Mouse (Mus musculus) liver, embryonic 13.5 days (tissue): ENCODE measurements around the gene Gja4. TPM values are rescaled to one million over a fixed set of nuclear protein-coding genes. Genes with fewer than 3 reads are reported as not detected.

Experiments used
- ATAC-seq: fragments of 200-750 bp; cut with Nextera tagmentation; 2 replicates; pipeline ENCODE4 v1.8.0; 2017; ENCODE audit warnings: low read depth, mild to moderate bottlenecking, moderate number of reproducible peaks, moderate library complexity
- DNase-seq: peaks from one replicate; pipeline ENCODE4 v3.0.0; 2022
- H3K27ac ChIP-seq: fragments of 300-500 bp; sonication (generic); 2 replicates; pipeline ENCODE4 v1.5.1; 2015; ENCODE audit warnings: moderate library complexity, mild to moderate bottlenecking, inconsistent platforms
- H3K27me3 ChIP-seq: fragments of 300-500 bp; sonication (generic); 2 replicates; pipeline ENCODE4 v1.6.1; 2015; ENCODE audit warnings: mild to moderate bottlenecking, inconsistent platforms
- H3K36me3 ChIP-seq: fragments of 300-500 bp; sonication (generic); 2 replicates; pipeline ENCODE4 v1.6.1; 2015; ENCODE audit warnings: mild to moderate bottlenecking, inconsistent platforms
- H3K4me1 ChIP-seq: fragments of 300-500 bp; sonication (generic); replicated peaks from 2 replicates; pipeline ENCODE4 v1.6.1; 2015; ENCODE audit warnings: inconsistent platforms
- H3K4me2 ChIP-seq: fragments of 300-500 bp; sonication (generic); 2 replicates; pipeline ENCODE4 v1.6.1; 2015; ENCODE audit warnings: inconsistent platforms, mild to moderate bottlenecking, moderate library complexity
- H3K4me3 ChIP-seq: fragments of 300-500 bp; sonication (generic); replicated peaks from 2 replicates; pipeline ENCODE4 v1.5.1; 2015; ENCODE audit warnings: mild to moderate bottlenecking, inconsistent platforms
- H3K9ac ChIP-seq: fragments of 300-500 bp; sonication (generic); 2 replicates; pipeline ENCODE4 v1.6.1; 2015; ENCODE audit warnings: mild to moderate bottlenecking, inconsistent platforms
- H3K9me3 ChIP-seq: fragments of 300-500 bp; sonication (generic); replicated peaks from 2 replicates; pipeline ENCODE4 v1.6.1; 2016; ENCODE audit warnings: inconsistent platforms
- WGBS: fragments of 180-500 bp; shearing (Covaris S2); methylation state at CpG from one replicate; pipeline ENCODE4 v1.1.7; 2015; ENCODE audit not compliant: insufficient replicate concordance; 5-methylcytosine and 5-hydroxymethylcytosine counted together
- polyA plus RNA-seq: library from polyadenylated mRNA; unstranded; fragments of >200 nt; fragmentation: Nextera tagmentation; extraction: Ambion mirVana; gene quantifications from 2 replicates; pipeline ENCODE4 v1.2.1, GENCODE M21; 2015

Gja4 gene
- polyA plus RNA-seq, 1 experiment from 2014 or later: 2.6 TPM

- Histone ChIP-seq H3K9ac (no peak overlapping the region), H3K4me1 (no peaks in the 10 kb centered on the region), H3K27ac (no peak overlapping the region), H3K4me3 (no peak overlapping the region), H3K4me2 (no peak overlapping the region), H3K9me3 (no peaks in the 10 kb centered on the region), H3K27me3 (peaks cover 25% of the 10 kb centered on the region), H3K36me3 (no peaks in the 10 kb centered on the region)
- WGBS: 65% methylated on average over 3 of the region's 3 CpGs
- ATAC-seq (no peak), DNase-seq (no peak)
These were observed 9.8 kb upstream of the Gja4 start for GRCm38 (mm10) chr4:127323651-127324050.

GRCm38 (mm10) chr4:127319613-127320012, 5.8 kb upstream of the Gja4 start:
- Histone ChIP-seq H3K4me2 (no peak overlapping the region), H3K36me3 (no peaks in the 10 kb centered on the region), H3K27ac (no peak overlapping the region), H3K9ac (no peak overlapping the region), H3K4me3 (no peak overlapping the region), H3K9me3 (no peaks in the 10 kb centered on the region), H3K27me3 (0 out of 2 replicates have a peak, but pooled peaks cover 4% of the 10 kb centered on the region), H3K4me1 (no peaks in the 10 kb centered on the region)
- WGBS: 2% methylated on average over 3 of the region's 3 CpGs
- peak; percentile 19 for DNase-seq
- ATAC-seq: no peak

GRCm38 (mm10) chr4:127317143-127317542, 3.3 kb upstream of the Gja4 start:
- DNase-seq: no peak
- no peak overlapping the region for H3K4me2 ChIP-seq
- peaks cover 27% of the 10 kb centered on the region for H3K27me3 ChIP-seq
- H3K4me1 ChIP-seq: no peaks in the 10 kb centered on the region
- 42% methylated on average over 4 of the region's 4 CpGs for WGBS
- no peak overlapping the region for H3K4me3 ChIP-seq
- H3K9me3 ChIP-seq: no peaks in the 10 kb centered on the region
- H3K36me3 ChIP-seq: no peaks in the 10 kb centered on the region
- no peak overlapping the region for H3K9ac ChIP-seq
- ATAC-seq: no peak
- no peak overlapping the region for H3K27ac ChIP-seq

GRCm38 (mm10) chr4:127315753-127316152, 1.9 kb upstream of the Gja4 start:
- no peak overlapping the region for H3K9ac ChIP-seq
- no peak overlapping the region for H3K4me3 ChIP-seq
- 71% methylated on average over 8 of the region's 8 CpGs for WGBS
- no peak for ATAC-seq
- no peak overlapping the region for H3K4me2 ChIP-seq
- peaks cover 28% of the 10 kb centered on the region for H3K27me3 ChIP-seq
- H3K27ac ChIP-seq: no peak overlapping the region
- no peak for DNase-seq
- no peaks in the 10 kb centered on the region for H3K4me1 ChIP-seq
- no peaks in the 10 kb centered on the region for H3K36me3 ChIP-seq
- no peaks in the 10 kb centered on the region for H3K9me3 ChIP-seq

GRCm38 (mm10) chr4:127314585-127314984, 746 bp upstream of the Gja4 start:
- Histone ChIP-seq H3K27ac (no peak overlapping the region), H3K4me2 (peak overlapping the region; percentile 66; the same call in 1 of the 2 replicates)
- no peak for ATAC-seq

GRCm38 (mm10) chr4:127312349-127312748, 1.5 kb downstream of the Gja4 start:
- 55% methylated on average over 24 of the region's 24 CpGs for WGBS
- Histone ChIP-seq H3K9ac (no peak overlapping the region), H3K36me3 (no peaks in the 10 kb centered on the region), H3K4me3 (no peak overlapping the region), H3K27ac (no peak overlapping the region), H3K4me1 (no peaks in the 10 kb centered on the region), H3K4me2 (no peak overlapping the region), H3K9me3 (no peaks in the 10 kb centered on the region), H3K27me3 (peaks cover 28% of the 10 kb centered on the region)
- no peak for ATAC-seq
- DNase-seq: no peak

More at GRCm38 (mm10) chr4:127314585-127314984, 746 bp upstream of the Gja4 start:
- no peak for DNase-seq
- Histone ChIP-seq H3K27me3 (peaks cover 28% of the 10 kb centered on the region), H3K4me1 (no peaks in the 10 kb centered on the region), H3K9ac (no peak overlapping the region), H3K36me3 (no peaks in the 10 kb centered on the region), H3K9me3 (no peaks in the 10 kb centered on the region), H3K4me3 (no peak overlapping the region)
- WGBS: 51% methylated on average over 9 of the region's 9 CpGs

- no peak overlapping the region for H3K27ac ChIP-seq
- ATAC-seq: no peak
- WGBS: 59% methylated on average over 9 of the region's 9 CpGs
- no peak overlapping the region for H3K4me2 ChIP-seq
- peaks cover 28% of the 10 kb centered on the region for H3K27me3 ChIP-seq
- no peaks in the 10 kb centered on the region for H3K9me3 ChIP-seq
- no peaks in the 10 kb centered on the region for H3K36me3 ChIP-seq
- H3K9ac ChIP-seq: no peak overlapping the region
- no peaks in the 10 kb centered on the region for H3K4me1 ChIP-seq
- no peak overlapping the region for H3K4me3 ChIP-seq
- no peak for DNase-seq
These were observed 2.3 kb downstream of the Gja4 start for GRCm38 (mm10) chr4:127311561-127311960.

GRCm38 (mm10) chr4:127306915-127307314, 6.9 kb downstream of the Gja4 start:
- H3K9ac ChIP-seq: no peak overlapping the region
- H3K4me2 ChIP-seq: no peak overlapping the region
- 51% methylated on average over 2 of the region's 2 CpGs for WGBS
- H3K4me3 ChIP-seq: no peak overlapping the region
- ATAC-seq (no peak), DNase-seq (no peak)
- H3K27ac ChIP-seq: no peak overlapping the region
- H3K36me3 ChIP-seq: no peaks in the 10 kb centered on the region
- no peaks in the 10 kb centered on the region for H3K4me1 ChIP-seq
- no peaks in the 10 kb centered on the region for H3K9me3 ChIP-seq
- H3K27me3 ChIP-seq: no peaks in the 10 kb centered on the region

GRCm38 (mm10) chr4:127303796-127304195, 10.0 kb downstream of the Gja4 start:
- H3K27ac ChIP-seq: no peak overlapping the region
- H3K27me3 ChIP-seq: no peaks in the 10 kb centered on the region
- H3K4me1 ChIP-seq: no peaks in the 10 kb centered on the region
- ATAC-seq (no peak), DNase-seq (no peak)
- H3K9me3 ChIP-seq: no peaks in the 10 kb centered on the region
- no peak overlapping the region for H3K9ac ChIP-seq
- H3K4me2 ChIP-seq: no peak overlapping the region
- WGBS: 43% methylated on average over 3 of the region's 3 CpGs
- H3K36me3 ChIP-seq: no peaks in the 10 kb centered on the region
- no peak overlapping the region for H3K4me3 ChIP-seq

- ATAC-seq: no peak
- Histone ChIP-seq H3K4me1 (no peaks in the 10 kb centered on the region), H3K36me3 (no peaks in the 10 kb centered on the region), H3K27ac (no peak overlapping the region), H3K4me2 (no peak overlapping the region), H3K27me3 (no peaks in the 10 kb centered on the region), H3K4me3 (no peak overlapping the region), H3K9me3 (no peaks in the 10 kb centered on the region), H3K9ac (no peak overlapping the region)
- DNase-seq: no peak
- WGBS: 63% methylated on average over 5 of the region's 5 CpGs
These were observed 13.3 kb downstream of the Gja4 start for GRCm38 (mm10) chr4:127300503-127300902.

- H3K9me3 ChIP-seq: no peaks in the 10 kb centered on the region
- no peak overlapping the region for H3K4me3 ChIP-seq
- H3K4me2 ChIP-seq: no peak overlapping the region
- no peaks in the 10 kb centered on the region for H3K4me1 ChIP-seq
- H3K9ac ChIP-seq: no peak overlapping the region
- H3K36me3 ChIP-seq: no peaks in the 10 kb centered on the region
- no peak for DNase-seq
- no peak overlapping the region for H3K27ac ChIP-seq
- WGBS: 61% methylated on average over 5 of the region's 5 CpGs
- no peak for ATAC-seq
- no peaks in the 10 kb centered on the region for H3K27me3 ChIP-seq
These were observed 21.2 kb downstream of the Gja4 start for GRCm38 (mm10) chr4:127292631-127293030.

- no peak for DNase-seq
- H3K27me3 ChIP-seq: no peaks in the 10 kb centered on the region
- no peak overlapping the region for H3K4me2 ChIP-seq
- no peak for ATAC-seq
- no peaks in the 10 kb centered on the region for H3K36me3 ChIP-seq
- H3K4me3 ChIP-seq: no peak overlapping the region
- whole genome bisulfite sequencing: 50% methylated on average over 6 of the region's 6 CpGs
- no peak overlapping the region for H3K27ac ChIP-seq
- H3K4me1 ChIP-seq: no peaks in the 10 kb centered on the region
- H3K9ac ChIP-seq: no peak overlapping the region
- H3K9me3 ChIP-seq: no peaks in the 10 kb centered on the region
These were observed 24.7 kb downstream of the Gja4 start for GRCm38 (mm10) chr4:127289039-127289548.
